Mouse (Mus musculus) small intestine, adult 2 months (tissue): Measurements from ENCODE around the gene Crtc3.

Experiments
- CTCF ChIP-seq: fragments of 200-500 bp; IDR thresholded peaks from 2 replicates; pipeline ENCODE4 v1.5.1; 2012; ENCODE audit warnings: low read depth, mild to moderate bottlenecking, control low read depth, inconsistent platforms, low read length, moderate library complexity, mixed read lengths; ENCODE audit not compliant: insufficient replicate concordance, insufficient read length; ENCODE audit errors: extremely low read depth
- POLR2A ChIP-seq: fragments of 200-500 bp; IDR thresholded peaks from 2 replicates; pipeline ENCODE4 v1.6.1; 2012; ENCODE audit warnings: low read depth, mild to moderate bottlenecking, control low read depth, inconsistent platforms, low read length, moderate library complexity

GRCm38 (mm10) chr7:80691131-80691530 is 2.5 kb upstream of the Crtc3 start:
- no peak for TF ChIP-seq POLR2A
- no peak for TF ChIP-seq CTCF
